Mouse (Mus musculus) myocyte (in vitro differentiated cells): ENCODE data around the gene Ube2j1. TPM values are rescaled to one million over a fixed set of nuclear protein-coding genes. Genes with fewer than 3 reads are reported as not detected.

Experiments used
- H3K27me3 ChIP-seq: one replicate; pipeline ENCODE4 v1.6.1; 2011; ENCODE audit not compliant: control insufficient read depth, insufficient read depth, insufficient read length
- H3K36me3 ChIP-seq: one replicate; pipeline ENCODE4 v1.6.1; 2011; ENCODE audit not compliant: control insufficient read depth, insufficient read depth
- H3K4me2 ChIP-seq: one replicate; pipeline ENCODE4 v1.6.1; 2011; ENCODE audit warnings: low read depth, control low read depth
- H3K4me3 ChIP-seq: one replicate; pipeline ENCODE4 v1.5.1; 2011; ENCODE audit warnings: mild to moderate bottlenecking, control low read depth, moderate library complexity
- H3K79me2 ChIP-seq: one replicate; pipeline ENCODE4 v1.6.1; 2011; ENCODE audit not compliant: control insufficient read depth, insufficient read depth
- H3ac ChIP-seq: one replicate; pipeline ENCODE4 v1.6.1; 2011; ENCODE audit not compliant: control insufficient read depth, insufficient read length
- CEBPB ChIP-seq: IDR thresholded peaks from 2 replicates; pipeline ENCODE4 v1.6.1; 2011; ENCODE audit warnings: mild to moderate bottlenecking, moderate library complexity; ENCODE audit not compliant: poor library complexity, insufficient read depth, severe bottlenecking
- E2F4 ChIP-seq: IDR thresholded peaks from one replicate; pipeline ENCODE4 v1.6.1; 2011; ENCODE audit warnings: mild to moderate bottlenecking, control low read depth, moderate library complexity; ENCODE audit not compliant: insufficient read depth
- MAX ChIP-seq: IDR thresholded peaks from one replicate; pipeline ENCODE4 v1.6.1; 2011; ENCODE audit warnings: low read depth, mild to moderate bottlenecking, control low read depth
- MYOD1 ChIP-seq, 3 experiments: IDR thresholded peaks; one replicate each; pipeline ENCODE4 v1.6.1; 2011; ENCODE audit warnings: control low read depth in 2 of 3, low read depth in 2 of 3, mild to moderate bottlenecking in 2 of 3, moderate library complexity in 1 of 3; ENCODE audit not compliant: insufficient read length in 2 of 3, control insufficient read depth in 1 of 3
- MYOG ChIP-seq, 3 experiments: IDR thresholded peaks; one replicate each; pipeline ENCODE4 v1.6.1; 2011; ENCODE audit warnings: control low read depth in 2 of 3, low read depth in 2 of 3, mild to moderate bottlenecking in 2 of 3; ENCODE audit not compliant: insufficient read length in 2 of 3, control insufficient read depth in 1 of 3, insufficient read depth in 1 of 3
- POLR2A ChIP-seq: IDR thresholded peaks from one replicate; pipeline ENCODE4 v1.6.1; 2011; ENCODE audit warnings: low read depth, mild to moderate bottlenecking, control low read depth, moderate library complexity; ENCODE audit not compliant: insufficient read length
- POLR2AphosphoS2 ChIP-seq: IDR thresholded peaks from one replicate; pipeline ENCODE4 v1.6.1; 2011; ENCODE audit warnings: low read depth, control low read depth; ENCODE audit not compliant: insufficient read length
- REST ChIP-seq: IDR thresholded peaks from one replicate; pipeline ENCODE4 v1.6.1; 2011; ENCODE audit warnings: mild to moderate bottlenecking, control low read depth, moderate library complexity; ENCODE audit not compliant: insufficient read depth, insufficient read length
- SRF ChIP-seq: IDR thresholded peaks from one replicate; pipeline ENCODE4 v1.6.1; 2011; ENCODE audit warnings: low read depth; ENCODE audit not compliant: control insufficient read depth, insufficient read length
- TCF12 ChIP-seq: IDR thresholded peaks from one replicate; pipeline ENCODE4 v1.6.1; 2011; ENCODE audit warnings: mild to moderate bottlenecking, control low read depth; ENCODE audit not compliant: poor library complexity, insufficient read depth, severe bottlenecking
- TCF3 ChIP-seq: IDR thresholded peaks from one replicate; pipeline ENCODE4 v1.6.1; 2011; ENCODE audit warnings: low read depth, control low read depth; ENCODE audit not compliant: insufficient read length
- USF1 ChIP-seq: IDR thresholded peaks from one replicate; pipeline ENCODE4 v1.6.1; 2011; ENCODE audit warnings: low read depth, mild to moderate bottlenecking, control low read depth, moderate library complexity
- polyA plus RNA-seq: library from polyadenylated mRNA; unstranded; fragments of >200 nt; fragmentation: generic; extraction: Trizol; gene quantifications from one replicate; pipeline ENCODE4 v1.2.1, GENCODE M21; 2012; ENCODE audit warnings: missing spikeins

The Ube2j1 gene
- polyA plus RNA-seq, 1 experiment, result 31.4 TPM

- Histone ChIP-seq H3K36me3 (no peaks in the 10 kb centered on the region), H3K4me2 (peak overlapping the region; percentile 76), H3ac (peak overlapping the region; percentile 46), H3K27me3 (no peaks in the 10 kb centered on the region), H3K79me2 (no peaks in the 10 kb centered on the region), H3K4me3 (peak overlapping the region; percentile 28)
- TF ChIP-seq USF1 (no peak), MYOG (IDR thresholded peaks at IDR 0.05; ENCODE audit: control insufficient read depth in 1 of 3, insufficient read depth in 1 of 3, insufficient read length in 2 of 3, low read depth in 2 of 3) (peak; percentile 40 to 91 (median 87)), TCF3 (peak; percentile 92), MYOD1 (IDR thresholded peaks at IDR 0.05; ENCODE audit: control insufficient read depth in 1 of 3, insufficient read length in 2 of 3, low read depth in 2 of 3) (peak in 2 of 3 experiments; percentile 98 to 99), POLR2A (peak; percentile 26), SRF (no peak), E2F4 (no peak)
Observed at GRCm38 (mm10) chr4:32983176-32984155, 47.8 kb upstream of the Ube2j1 start.

GRCm38 (mm10) chr4:32984242-32984641 lies 47.0 kb upstream of the Ube2j1 start:
- Histone ChIP-seq H3ac (no peak overlapping the region), H3K27me3 (no peaks in the 10 kb centered on the region), H3K4me3 (peak overlapping the region; percentile 28), H3K36me3 (no peaks in the 10 kb centered on the region), H3K4me2 (peak overlapping the region; percentile 76), H3K79me2 (no peaks in the 10 kb centered on the region)
- TF ChIP-seq REST, result no peak
- no peak for TF ChIP-seq CEBPB
- TF ChIP-seq MYOD1 (IDR thresholded peaks at IDR 0.05; ENCODE audit: control insufficient read depth in 1 of 3, insufficient read length in 2 of 3, low read depth in 2 of 3), result no peak
- no peak for TF ChIP-seq E2F4
- no peak for TF ChIP-seq POLR2A
- no peak for TF ChIP-seq SRF
- no peak for TF ChIP-seq USF1

GRCm38 (mm10) chr4:32984801-32985675 lies 46.2 kb upstream of the Ube2j1 start:
- H3ac ChIP-seq, result no peak overlapping the region
- no peak overlapping the region for H3K4me3 ChIP-seq
- H3K79me2 ChIP-seq, result no peaks in the 10 kb centered on the region

GRCm38 (mm10) chr4:32985684-32986083 lies 45.5 kb upstream of the Ube2j1 start:
- H3K4me2 ChIP-seq, result no peak overlapping the region
- H3K4me3 ChIP-seq, result no peak overlapping the region

More at GRCm38 (mm10) chr4:32984801-32985675, 46.2 kb upstream of the Ube2j1 start:
- Histone ChIP-seq H3K4me2 (peak overlapping the region; percentile 76), H3K36me3 (no peaks in the 10 kb centered on the region), H3K27me3 (no peaks in the 10 kb centered on the region)
- TF ChIP-seq USF1 (no peak), E2F4 (no peak), TCF12 (no peak), POLR2AphosphoS2 (no peak), MYOD1 (IDR thresholded peaks at IDR 0.05; ENCODE audit: control insufficient read depth in 1 of 3, insufficient read length in 2 of 3, low read depth in 2 of 3) (no peak), MAX (no peak), MYOG (IDR thresholded peaks at IDR 0.05; ENCODE audit: control insufficient read depth in 1 of 3, insufficient read depth in 1 of 3, insufficient read length in 2 of 3, low read depth in 2 of 3) (no peak), SRF (no peak), CEBPB (no peak), POLR2A (no peak)

More at GRCm38 (mm10) chr4:32985684-32986083, 45.5 kb upstream of the Ube2j1 start:
- no peaks in the 10 kb centered on the region for H3K36me3 ChIP-seq
- no peak for TF ChIP-seq USF1
- no peak for TF ChIP-seq E2F4
- no peak for TF ChIP-seq POLR2AphosphoS2
- TF ChIP-seq TCF12, result no peak
- no peak for TF ChIP-seq REST
- TF ChIP-seq POLR2A, result no peak
- no peak for TF ChIP-seq CEBPB
- TF ChIP-seq MYOD1 (IDR thresholded peaks at IDR 0.05; ENCODE audit: control insufficient read depth in 1 of 3, insufficient read length in 2 of 3, low read depth in 2 of 3), result no peak
- no peak for TF ChIP-seq MAX
- no peak for TF ChIP-seq MYOG (IDR thresholded peaks at IDR 0.05; ENCODE audit: control insufficient read depth in 1 of 3, insufficient read depth in 1 of 3, insufficient read length in 2 of 3, low read depth in 2 of 3)
- TF ChIP-seq SRF, result no peak
- no peak for TF ChIP-seq TCF3
- no peak overlapping the region for H3ac ChIP-seq
- no peaks in the 10 kb centered on the region for H3K79me2 ChIP-seq
- H3K27me3 ChIP-seq, result no peaks in the 10 kb centered on the region
